Mouse (Mus musculus) midbrain, embryonic 12.5 days (tissue): ENCODE measurements around the gene Gm2a. TPM values are rescaled to one million over a fixed set of nuclear protein-coding genes. Genes with fewer than 3 reads are reported as not detected.

Experiments used
- ATAC-seq: fragments of 200-750 bp; cut with Nextera tagmentation; 2 replicates; pipeline ENCODE4 v1.8.0; 2017; ENCODE audit warnings: low read depth, moderate TSS enrichment, moderate library complexity; ENCODE audit not compliant: low FRiP score
- H3K27ac ChIP-seq: fragments of 300-500 bp; sonication (generic); replicated peaks from 2 replicates; pipeline ENCODE4 v1.5.1; 2016; ENCODE audit warnings: mild to moderate bottlenecking
- H3K27me3 ChIP-seq: fragments of 300-500 bp; sonication (generic); 2 replicates; pipeline ENCODE4 v1.6.1; 2016; ENCODE audit warnings: mild to moderate bottlenecking
- H3K36me3 ChIP-seq: fragments of 300-500 bp; sonication (generic); 2 replicates; pipeline ENCODE4 v1.6.1; 2016
- H3K4me1 ChIP-seq: fragments of 300-500 bp; sonication (generic); 2 replicates; pipeline ENCODE4 v1.6.1; 2016
- H3K4me2 ChIP-seq: fragments of 300-500 bp; sonication (generic); replicated peaks from 2 replicates; pipeline ENCODE4 v1.6.1; 2016; ENCODE audit warnings: mild to moderate bottlenecking, moderate library complexity
- H3K4me3 ChIP-seq: fragments of 300-500 bp; sonication (generic); 2 replicates; pipeline ENCODE4 v1.5.1; 2016; ENCODE audit warnings: mild to moderate bottlenecking
- H3K9ac ChIP-seq: fragments of 300-500 bp; sonication (generic); replicated peaks from 2 replicates; pipeline ENCODE4 v1.6.1; 2016; ENCODE audit warnings: mild to moderate bottlenecking, moderate library complexity
- H3K9me3 ChIP-seq: fragments of 300-500 bp; sonication (generic); 2 replicates; pipeline ENCODE4 v1.6.1; 2016; ENCODE audit warnings: mild to moderate bottlenecking
- whole genome bisulfite sequencing: fragments of 180-500 bp; shearing (Covaris S2); methylation state at CpG from one replicate; pipeline ENCODE4 v1.1.7; 2016; 5-methylcytosine and 5-hydroxymethylcytosine counted together
- polyA plus RNA-seq: library from polyadenylated mRNA; unstranded; fragments of >200 nt; fragmentation: Nextera tagmentation; extraction: Ambion mirVana; gene quantifications from 2 replicates; pipeline ENCODE4 v1.2.1, GENCODE M21; 2016

Gm2a gene
- polyA plus RNA-seq, result 12.8 and 14.0 TPM in 2 replicates

DNA sequence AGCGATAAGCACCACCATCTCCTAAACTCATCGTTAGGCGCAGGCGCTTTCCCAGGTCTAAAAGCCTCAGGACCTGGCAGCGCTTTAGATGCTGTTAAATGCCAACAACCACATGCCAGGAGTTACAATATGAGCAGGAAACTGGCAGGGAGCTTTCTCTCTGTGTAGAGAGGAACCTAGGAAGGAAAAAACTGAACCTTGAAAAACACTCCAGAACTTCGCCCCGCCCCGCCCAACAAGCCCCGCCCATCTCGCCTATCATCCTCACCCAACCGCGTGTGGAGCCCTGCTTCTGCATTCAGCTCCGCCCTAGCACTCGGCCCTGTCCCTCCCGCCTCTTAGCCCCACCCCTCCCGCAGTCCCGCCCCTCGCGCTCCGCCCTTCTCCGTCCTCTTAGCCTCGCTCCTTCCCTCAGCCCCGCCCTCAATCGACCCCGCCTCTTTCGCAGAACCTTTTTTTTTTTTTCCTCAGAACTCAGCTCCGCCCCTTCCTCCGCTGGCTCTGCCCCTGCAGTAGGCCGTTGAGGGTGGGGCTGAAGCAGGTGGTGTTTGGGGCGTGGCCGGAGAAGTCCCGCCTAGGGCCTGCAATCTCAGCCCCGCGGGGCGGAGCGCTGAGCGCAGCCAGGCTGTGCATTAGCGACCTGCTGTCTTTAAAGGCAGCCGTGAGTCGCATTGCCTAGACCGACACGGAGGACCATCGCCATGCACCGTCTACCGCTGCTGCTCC is at the start of gene Gm2a:
TSS of gene Gm2a (plus strand) at position 653 of the 726 bp plus-strand sequence.
- peak within 1 kb of the TSS; percentile 55 for H3K4me3 ChIP-seq
- H3K27me3 ChIP-seq, result peaks cover 3% of the 10 kb centered on the region
- H3K27ac ChIP-seq, result peak within 1 kb of the TSS; percentile 61
- peaks cover 16% of the 10 kb centered on the region for H3K4me1 ChIP-seq
- H3K4me2 ChIP-seq, result peak within 1 kb of the TSS; percentile 75
- H3K9me3 ChIP-seq, result no peaks in the 10 kb centered on the region
- ATAC-seq, result peak; percentile 94
- peak within 1 kb of the TSS; percentile 55 for H3K9ac ChIP-seq
- WGBS, result 2% methylated on average over 38 of the region's 45 CpGs
- H3K36me3 ChIP-seq, result no peaks in the 10 kb centered on the region

- H3K9me3 ChIP-seq, result no peaks in the 10 kb centered on the region
- no peak for ATAC-seq
- H3K4me3 ChIP-seq, result no peak overlapping the region
- no peaks in the 10 kb centered on the region for H3K4me1 ChIP-seq
- no peak overlapping the region for H3K4me2 ChIP-seq
- H3K36me3 ChIP-seq, result no peaks in the 10 kb centered on the region
- H3K27me3 ChIP-seq, result no peaks in the 10 kb centered on the region; the same call in 1 of the 2 replicates
- H3K27ac ChIP-seq, result no peak overlapping the region
- 83% methylated on average over 7 of the region's 7 CpGs for WGBS
- H3K9ac ChIP-seq, result no peak overlapping the region
Measured at GRCm38 (mm10) chr11:55050837-55051510, 46.9 kb upstream of the Gm2a start.

DNA sequence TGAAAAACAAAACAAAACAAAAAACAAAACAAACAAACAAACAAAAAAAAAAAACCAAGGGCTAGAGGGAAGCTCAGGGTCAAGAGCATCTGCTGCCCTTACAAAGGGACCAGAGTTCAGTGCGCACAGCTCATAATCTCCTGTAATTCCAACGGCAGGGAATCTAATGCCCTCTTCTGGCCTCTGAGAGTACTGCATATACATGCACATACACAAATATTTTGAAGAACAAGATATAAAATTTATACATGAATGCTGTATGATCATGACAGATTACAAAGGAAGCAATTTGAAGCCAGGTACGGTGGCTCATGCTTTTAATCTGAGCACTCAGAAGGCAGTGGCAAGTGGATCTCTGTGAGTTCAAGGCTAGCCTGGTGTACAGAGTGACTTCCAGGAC is 40.4 kb upstream of the Gm2a start:
- WGBS, result 85% methylated on average over 3 of the region's 3 CpGs
- Histone ChIP-seq H3K9me3 (no peaks in the 10 kb centered on the region), H3K27me3 (no peaks in the 10 kb centered on the region; the same call in 1 of the 2 replicates)

GRCm38 (mm10) chr11:55060802-55061201 is 37.1 kb upstream of the Gm2a start:
- 93% methylated on average over 5 of the region's 5 CpGs for WGBS
- Histone ChIP-seq H3K27ac (no peak overlapping the region), H3K9ac (no peak overlapping the region), H3K36me3 (no peaks in the 10 kb centered on the region), H3K4me1 (no peaks in the 10 kb centered on the region), H3K27me3 (no peaks in the 10 kb centered on the region), H3K4me2 (no peak overlapping the region), H3K9me3 (no peaks in the 10 kb centered on the region), H3K4me3 (no peak overlapping the region)
- ATAC-seq, result no peak

More for the DNA sequence above, 40.4 kb upstream of the Gm2a start:
- Histone ChIP-seq H3K4me3 (no peak overlapping the region), H3K27ac (no peak overlapping the region), H3K9ac (no peak overlapping the region), H3K4me1 (no peaks in the 10 kb centered on the region), H3K36me3 (no peaks in the 10 kb centered on the region), H3K4me2 (no peak overlapping the region)
- no peak for ATAC-seq

DNA sequence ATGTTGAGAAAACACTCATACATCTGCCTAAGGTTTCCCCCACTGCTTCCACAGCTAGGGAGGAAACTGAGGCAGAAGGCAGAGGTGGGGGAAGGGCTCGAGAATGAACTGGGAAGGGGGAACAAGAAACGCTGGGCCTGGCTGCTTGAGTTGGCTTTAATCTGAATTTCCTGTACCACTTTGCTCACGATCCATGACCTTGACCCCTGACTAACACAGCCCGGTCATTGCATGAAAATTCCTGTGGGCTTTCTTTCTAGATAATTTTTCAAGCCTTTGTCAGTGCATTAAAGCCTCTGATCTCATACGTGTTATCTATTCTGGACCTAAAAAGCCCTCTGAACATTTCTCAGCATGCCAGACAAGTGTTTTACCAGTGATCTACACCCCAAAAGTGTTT is 35.1 kb upstream of the Gm2a start:
- Histone ChIP-seq H3K9ac (no peak overlapping the region), H3K36me3 (no peaks in the 10 kb centered on the region), H3K9me3 (no peaks in the 10 kb centered on the region), H3K4me3 (no peak overlapping the region), H3K4me2 (no peak overlapping the region), H3K27ac (no peak overlapping the region), H3K4me1 (no peaks in the 10 kb centered on the region), H3K27me3 (no peaks in the 10 kb centered on the region)
- ATAC-seq, result no peak
- 67% methylated on average over 5 of the region's 5 CpGs for WGBS

DNA sequence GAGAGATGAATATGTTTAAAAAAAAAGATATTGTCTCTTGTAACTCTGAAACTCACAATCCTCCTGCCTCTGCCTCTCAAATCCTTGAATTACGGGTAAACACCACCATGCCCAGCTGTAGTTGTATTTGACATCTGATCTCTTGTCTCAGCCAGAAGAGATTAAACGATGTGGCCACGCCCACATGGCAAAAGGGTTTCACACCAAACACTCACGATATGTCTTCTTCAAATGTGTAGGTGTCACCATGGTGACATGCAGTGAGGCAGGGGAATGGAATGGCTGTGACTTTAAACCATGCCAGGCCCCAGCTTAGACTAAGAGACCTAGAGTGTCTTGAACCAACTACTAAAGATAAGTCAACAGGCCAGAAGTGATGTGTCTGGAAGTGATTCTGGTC is 31.0 kb upstream of the Gm2a start:
- Histone ChIP-seq H3K4me2 (no peak overlapping the region), H3K4me1 (0 out of 2 replicates have a peak, but pooled peaks cover 3% of the 10 kb centered on the region), H3K9ac (no peak overlapping the region), H3K27me3 (no peaks in the 10 kb centered on the region), H3K36me3 (no peaks in the 10 kb centered on the region), H3K4me3 (no peak overlapping the region), H3K9me3 (no peaks in the 10 kb centered on the region), H3K27ac (no peak overlapping the region)
- WGBS, result 54% methylated on average over 4 of the region's 4 CpGs
- no peak for ATAC-seq

- WGBS, result 61% methylated on average over 2 of the region's 2 CpGs
Measured at GRCm38 (mm10) chr11:55069023-55069422, 28.9 kb upstream of the Gm2a start.

DNA sequence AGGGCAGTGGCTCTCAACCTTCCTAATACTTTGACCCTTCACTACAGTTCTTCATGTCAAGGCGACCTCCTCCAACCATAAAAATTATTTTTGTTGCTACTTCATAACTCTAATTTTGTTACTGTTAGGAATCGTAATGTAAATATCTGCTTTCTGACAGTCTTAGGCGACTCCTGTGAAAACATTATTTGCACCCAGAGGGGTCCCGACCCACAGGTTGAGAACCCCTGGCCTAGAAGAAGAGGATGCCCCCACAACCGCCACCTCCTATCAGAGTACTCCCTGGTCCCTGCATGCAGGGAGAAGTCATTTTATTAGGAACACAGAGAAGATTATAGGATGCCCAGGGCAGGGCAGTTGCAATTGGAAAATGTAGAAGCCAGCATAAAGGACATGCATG is 26.6 kb upstream of the Gm2a start:
- Histone ChIP-seq H3K27ac (no peak overlapping the region), H3K4me2 (no peak overlapping the region), H3K27me3 (peaks cover 4% of the 10 kb centered on the region; the same call in 1 of the 2 replicates), H3K9ac (no peak overlapping the region), H3K4me1 (0 out of 2 replicates have a peak, but pooled peaks cover 3% of the 10 kb centered on the region), H3K9me3 (no peaks in the 10 kb centered on the region), H3K36me3 (no peaks in the 10 kb centered on the region), H3K4me3 (no peak overlapping the region)
- WGBS, result 84% methylated on average over 5 of the region's 5 CpGs
- ATAC-seq, result no peak

More at GRCm38 (mm10) chr11:55069023-55069422, 28.9 kb upstream of the Gm2a start:
- H3K9me3 ChIP-seq, result no peaks in the 10 kb centered on the region
- ATAC-seq, result peak; percentile 19; the same call in 1 of the 2 replicates
- no peak overlapping the region for H3K9ac ChIP-seq
- no peaks in the 10 kb centered on the region for H3K36me3 ChIP-seq
- no peak overlapping the region for H3K27ac ChIP-seq
- H3K4me3 ChIP-seq, result no peak overlapping the region
- H3K4me1 ChIP-seq, result 0 out of 2 replicates have a peak, but pooled peaks cover 3% of the 10 kb centered on the region
- no peaks in the 10 kb centered on the region for H3K27me3 ChIP-seq
- no peak overlapping the region for H3K4me2 ChIP-seq

- no peak overlapping the region for H3K27ac ChIP-seq
- H3K4me1 ChIP-seq, result peaks cover 8% of the 10 kb centered on the region
- WGBS, result 94% methylated on average over 8 of the region's 8 CpGs
- no peaks in the 10 kb centered on the region for H3K36me3 ChIP-seq
- no peaks in the 10 kb centered on the region for H3K9me3 ChIP-seq
- no peak overlapping the region for H3K4me3 ChIP-seq
- ATAC-seq, result no peak
- H3K9ac ChIP-seq, result no peak overlapping the region
- H3K4me2 ChIP-seq, result no peak overlapping the region
- H3K27me3 ChIP-seq, result peaks cover 15% of the 10 kb centered on the region
Measured at GRCm38 (mm10) chr11:55072467-55072866, 25.4 kb upstream of the Gm2a start.

DNA sequence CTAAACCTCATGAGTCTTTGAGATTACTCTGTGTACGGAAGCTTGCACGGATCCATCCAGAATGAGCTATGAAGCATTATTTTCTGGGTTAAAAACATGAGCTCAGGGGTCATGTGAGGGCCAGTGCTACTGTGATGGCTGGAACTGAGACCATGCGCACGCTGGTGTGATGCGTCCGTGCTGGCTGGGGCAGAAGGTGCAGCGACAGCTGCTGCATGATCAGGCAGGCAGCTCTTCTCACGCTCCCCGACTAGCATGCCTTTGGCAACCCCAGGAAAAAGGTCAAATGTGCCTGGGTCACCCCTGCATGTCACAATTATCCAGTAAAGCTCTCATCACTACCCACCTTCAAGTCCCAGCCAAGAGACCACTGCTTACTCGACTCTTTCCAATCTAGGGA is 24.7 kb upstream of the Gm2a start:
- H3K4me1 ChIP-seq, result peaks cover 15% of the 10 kb centered on the region
- no peaks in the 10 kb centered on the region for H3K36me3 ChIP-seq
- no peak overlapping the region for H3K27ac ChIP-seq
- WGBS, result 81% methylated on average over 10 of the region's 10 CpGs
- ATAC-seq, result no peak
- H3K9ac ChIP-seq, result no peak overlapping the region
- no peaks in the 10 kb centered on the region for H3K9me3 ChIP-seq
- no peak overlapping the region for H3K4me3 ChIP-seq
- peaks cover 21% of the 10 kb centered on the region for H3K27me3 ChIP-seq
- no peak overlapping the region for H3K4me2 ChIP-seq

GRCm38 (mm10) chr11:55075602-55076001 is 22.3 kb upstream of the Gm2a start:
- no peaks in the 10 kb centered on the region for H3K9me3 ChIP-seq
- no peak for ATAC-seq
- H3K27me3 ChIP-seq, result peaks cover 33% of the 10 kb centered on the region
- H3K36me3 ChIP-seq, result no peaks in the 10 kb centered on the region
- H3K4me3 ChIP-seq, result no peak overlapping the region
- H3K27ac ChIP-seq, result no peak overlapping the region
- no peak overlapping the region for H3K9ac ChIP-seq
- no peak overlapping the region for H3K4me2 ChIP-seq
- peaks cover 16% of the 10 kb centered on the region for H3K4me1 ChIP-seq
- WGBS, result 86% methylated on average over 2 of the region's 2 CpGs

- no peak for ATAC-seq
- H3K36me3 ChIP-seq, result no peaks in the 10 kb centered on the region
- no peak overlapping the region for H3K4me3 ChIP-seq
- H3K4me2 ChIP-seq, result no peak overlapping the region
- H3K4me1 ChIP-seq, result peaks cover 16% of the 10 kb centered on the region
- peaks cover 33% of the 10 kb centered on the region for H3K27me3 ChIP-seq
- H3K9me3 ChIP-seq, result no peaks in the 10 kb centered on the region
- H3K27ac ChIP-seq, result no peak overlapping the region
- 91% methylated on average over 5 of the region's 5 CpGs for WGBS
- no peak overlapping the region for H3K9ac ChIP-seq
Measured at GRCm38 (mm10) chr11:55076234-55076633, 21.7 kb upstream of the Gm2a start.
